8 mouse cellular contexts compared by ENCODE assay signal in the genomic region with DNA sequence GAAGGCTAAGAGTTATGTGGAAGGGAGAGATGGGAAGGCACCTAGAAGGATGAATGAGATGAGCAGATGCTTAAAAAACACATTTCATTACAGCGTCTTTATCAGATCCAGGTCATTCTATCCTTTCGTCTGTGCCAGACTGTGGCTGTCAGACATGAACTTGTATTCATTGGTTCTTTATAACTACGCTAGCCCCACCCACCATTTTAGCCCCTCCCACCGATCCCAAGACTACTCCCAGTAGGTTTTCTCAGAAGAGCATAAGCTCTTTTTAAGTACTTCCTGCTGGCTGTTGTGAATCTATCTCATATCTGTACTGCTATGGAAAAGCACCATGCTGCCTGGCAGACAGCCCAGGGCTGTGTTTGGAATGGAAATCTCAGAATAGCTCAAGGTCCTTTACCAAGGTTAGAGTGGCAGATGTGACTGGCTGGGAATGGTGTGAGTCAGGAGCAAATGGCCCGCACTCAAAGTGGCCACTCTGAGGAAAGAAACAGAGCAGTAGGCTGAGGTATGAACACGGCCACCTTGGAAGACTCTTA.
A peak's percentile ranks its signal among the peaks of the same experiment; 100 is the strongest.
DNase-seq lines count a peak whose midpoint lies in the region; ATAC-seq lines count a peak whose summit lies in the region.

No protein-coding gene starts in this region.

- intact Hi-C loops in left cerebral cortex, postnatal 14 days (cut with DNase I), result no loop called here

- DNase-seq in frontal cortex, postnatal 14 days (ENCODE audit: low spot score in 2 of 2), result no peak
- DNase-seq in adipocyte (ENCODE audit: low spot score), result peak; percentile 23
- DNase-seq in heart, adult 9 months (ENCODE audit: low spot score in 2 of 2), result peak; percentile 15 to 47
- peak; percentile 50 to 59 for DNase-seq in left cerebral cortex, postnatal 14 days (ENCODE audit: low spot score in 2 of 2)
- DNase-seq in telencephalon, adult 2 months (ENCODE audit: low read depth, low spot score), result peak; percentile 42
- DNase-seq in thymus, postnatal 36 days, result no peak
- DNase-seq in urinary bladder, postnatal 25 days (ENCODE audit: low spot score), result no peak

- ATAC-seq in frontal cortex, adult (ENCODE audit: low TSS enrichment), result peak; percentile 97

Comparison
In these comparisons a context has a peak if more than half of its experiments do, and no peak if none do; other contexts are left out.
1. DNase-seq: peak in adipocyte (single experiment), heart, adult 9 months (2 of 2), left cerebral cortex, postnatal 14 days (2 of 2) and telencephalon, adult 2 months (single experiment); none in frontal cortex, postnatal 14 days (0 of 2), thymus, postnatal 36 days (0 of 2) and urinary bladder, postnatal 25 days (single experiment).